Mouse (Mus musculus): ENCODE data around the gene Stox2.

- TF ChIP-seq CTCF (IDR thresholded peaks at IDR 0.05) (no peak), EP300 (IDR thresholded peaks at IDR 0.05) (no peak)
Measured at GRCm38 (mm10) chr8:47244202-47244601, 202.0 kb downstream of the Stox2 start.

Measured in lung, postnatal 0 days (tissue).